Mouse (Mus musculus) brown adipose tissue, adult 24 weeks (tissue): ENCODE results near the gene Astn2. TPM values are rescaled to one million over a fixed set of nuclear protein-coding genes. Genes with fewer than 3 reads are reported as not detected.
"Not testable (repeated sequence)": the region's sequence is repeated elsewhere in the genome, so short reads cannot be mapped to it uniquely, and the experiment has no call there.

Source experiments
- H3K27ac ChIP-seq: fragments of 200-500 bp; replicated peaks from 2 replicates; pipeline ENCODE4 v1.5.1; 2012; ENCODE audit warnings: low read depth, mild to moderate bottlenecking, low read length
- H3K4me1 ChIP-seq: fragments of 200-500 bp; 2 replicates; pipeline ENCODE4 v1.6.1; 2012; ENCODE audit warnings: low read length, mixed read lengths; ENCODE audit not compliant: control insufficient read depth, insufficient read depth, insufficient read length
- H3K4me3 ChIP-seq: fragments of 200-500 bp; 2 replicates; pipeline ENCODE4 v1.5.1; 2012; ENCODE audit warnings: low read depth, mild to moderate bottlenecking, low read length, moderate library complexity; ENCODE audit not compliant: insufficient read depth
- polyA plus RNA-seq: library from polyadenylated mRNA; stranded (reverse); fragments of >200 nt; gene quantifications from 2 replicates; pipeline ENCODE4 v1.2.4, GENCODE M21; 2012; ENCODE audit not compliant: missing spikeins, insufficient read depth, insufficient read length

The Astn2 gene
- polyA plus RNA-seq, 1 experiment: not detected

DNA sequence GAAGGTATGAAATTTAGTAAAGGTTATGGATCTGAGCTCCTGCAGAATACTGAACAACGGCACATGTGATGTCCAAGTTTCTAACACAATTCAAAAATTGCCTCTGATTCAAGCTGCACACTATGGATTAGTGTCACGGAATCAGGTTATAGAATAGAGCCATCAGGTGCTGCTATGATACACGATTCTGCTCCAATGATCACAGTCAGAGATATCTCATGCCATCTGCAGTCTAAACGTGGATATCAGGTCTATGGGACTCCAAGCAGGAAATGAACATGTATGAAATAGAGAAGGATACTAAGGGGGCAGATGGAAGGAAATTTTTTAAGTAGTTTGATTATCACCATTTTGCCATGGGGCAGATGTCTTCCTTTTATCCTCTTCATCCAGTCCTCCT lies 702.6 kb downstream of the Astn2 start:
- Histone ChIP-seq H3K4me1 (no peaks in the 10 kb centered on the region), H3K4me3 (no peak overlapping the region), H3K27ac (no peak overlapping the region)

DNA sequence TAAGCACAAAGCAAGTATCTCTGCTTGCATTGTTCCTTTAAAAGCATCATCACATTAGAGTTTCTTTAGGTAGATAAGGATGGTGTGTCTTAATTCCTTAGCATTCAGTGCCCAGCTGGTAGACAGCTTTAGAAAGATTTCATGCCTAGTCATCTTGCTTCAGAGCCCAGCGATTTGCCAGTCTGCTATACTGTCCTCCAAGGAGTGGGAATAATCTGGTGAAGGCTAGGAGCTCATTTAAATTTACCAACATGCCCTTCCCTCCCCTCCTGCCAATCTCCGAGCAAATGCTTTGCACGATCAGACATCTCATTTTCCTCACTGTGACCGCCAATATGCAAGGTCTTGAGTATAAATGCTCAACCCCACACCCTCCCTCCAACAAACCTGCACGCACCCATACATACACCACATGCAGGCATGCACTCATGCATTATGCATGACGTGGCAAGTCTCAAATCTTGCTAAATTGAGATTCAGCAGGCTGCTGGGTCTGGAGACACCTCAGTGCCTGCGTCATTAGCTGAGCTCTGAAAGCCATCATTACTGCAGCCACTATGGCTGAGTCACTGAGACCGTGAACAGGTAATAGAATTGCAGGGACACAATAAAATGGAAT lies 704.6 kb downstream of the Astn2 start:
- no peaks in the 10 kb centered on the region for H3K4me1 ChIP-seq
- H3K4me3 ChIP-seq: no peak overlapping the region
- no peak overlapping the region for H3K27ac ChIP-seq

GRCm38 (mm10) chr4:65695241-65695640 lies 709.2 kb downstream of the Astn2 start:
- Histone ChIP-seq H3K4me3 (no peak overlapping the region), H3K4me1 (no peaks in the 10 kb centered on the region), H3K27ac (no peak overlapping the region)

DNA sequence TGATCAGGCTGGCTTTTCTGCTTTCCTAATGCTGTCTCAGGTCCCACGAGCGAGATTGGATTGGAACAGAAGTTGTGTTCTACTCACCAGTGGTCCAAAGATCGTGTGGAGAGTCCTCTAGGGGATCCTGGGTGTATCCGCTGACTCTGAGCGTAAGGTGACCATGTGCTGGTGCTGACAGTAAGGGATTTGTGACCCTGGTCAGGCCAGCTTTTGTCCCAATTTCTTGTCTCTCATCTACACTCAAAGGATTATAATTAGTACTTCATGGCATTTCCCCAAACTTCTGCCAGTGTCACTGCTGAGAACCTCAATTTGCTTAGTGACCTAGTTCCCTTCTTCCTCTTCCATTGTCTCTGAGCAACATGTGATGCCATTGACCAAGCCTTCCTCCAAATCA lies 710.4 kb downstream of the Astn2 start:
- Histone ChIP-seq H3K4me1 (no peaks in the 10 kb centered on the region), H3K27ac (no peak overlapping the region), H3K4me3 (no peak overlapping the region)

GRCm38 (mm10) chr4:65687006-65687723 lies 717.2 kb downstream of the Astn2 start:
- no peaks in the 10 kb centered on the region for H3K4me1 ChIP-seq
- no peak overlapping the region for H3K4me3 ChIP-seq
- H3K27ac ChIP-seq: no peak overlapping the region

DNA sequence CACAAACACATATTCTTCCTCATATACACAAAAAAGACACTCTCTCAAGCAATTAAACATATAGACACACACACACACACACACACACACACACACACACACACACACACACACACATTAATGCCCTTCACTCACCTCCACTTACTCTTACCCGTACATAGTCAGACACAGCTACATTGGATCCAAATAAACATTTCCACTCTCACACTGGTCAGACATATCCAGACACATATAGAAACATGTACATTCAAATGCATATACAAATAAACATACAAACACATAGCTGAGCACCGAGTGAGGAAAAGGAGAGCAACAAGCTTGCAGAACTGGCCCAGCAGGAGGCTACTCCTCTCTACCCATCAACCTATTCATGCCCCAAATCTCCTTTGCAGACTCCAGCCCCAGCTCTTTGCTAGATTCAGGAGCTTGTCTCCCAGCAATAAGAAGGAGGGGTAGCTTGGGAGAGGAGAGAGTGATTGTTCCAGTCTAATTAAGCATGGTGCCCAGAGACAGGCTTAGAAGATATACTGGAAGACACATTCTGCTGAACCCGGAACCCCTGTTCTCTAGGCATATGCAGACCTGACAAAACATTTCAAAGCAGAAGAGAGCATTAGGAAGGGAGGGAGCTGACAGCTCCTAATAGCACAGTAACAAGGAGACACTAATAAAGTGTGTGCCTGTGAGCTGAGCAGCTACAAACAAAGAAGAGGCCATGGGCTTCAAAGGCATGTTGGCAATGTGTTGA lies 718.0 kb downstream of the Astn2 start:
- Histone ChIP-seq H3K27ac (no peak overlapping the region), H3K4me1 (no peaks in the 10 kb centered on the region), H3K4me3 (no peak overlapping the region)

- H3K27ac ChIP-seq: no peak overlapping the region
- H3K4me3 ChIP-seq: no peak overlapping the region
- no peaks in the 10 kb centered on the region for H3K4me1 ChIP-seq
Measured at GRCm38 (mm10) chr4:65684401-65684800, 720.0 kb downstream of the Astn2 start.

- not testable (repeated sequence) for H3K27ac ChIP-seq, H3K4me3 ChIP-seq, H3K4me1 ChIP-seq
Measured at GRCm38 (mm10) chr4:65679786-65680185, 724.6 kb downstream of the Astn2 start.

GRCm38 (mm10) chr4:65678929-65679328 lies 725.5 kb downstream of the Astn2 start:
- H3K27ac ChIP-seq: no peak overlapping the region
- no peak overlapping the region for H3K4me3 ChIP-seq
- no peaks in the 10 kb centered on the region for H3K4me1 ChIP-seq

GRCm38 (mm10) chr4:65678495-65678894 lies 725.9 kb downstream of the Astn2 start:
- Histone ChIP-seq H3K4me1 (no peaks in the 10 kb centered on the region), H3K4me3 (no peak overlapping the region), H3K27ac (no peak overlapping the region)

DNA sequence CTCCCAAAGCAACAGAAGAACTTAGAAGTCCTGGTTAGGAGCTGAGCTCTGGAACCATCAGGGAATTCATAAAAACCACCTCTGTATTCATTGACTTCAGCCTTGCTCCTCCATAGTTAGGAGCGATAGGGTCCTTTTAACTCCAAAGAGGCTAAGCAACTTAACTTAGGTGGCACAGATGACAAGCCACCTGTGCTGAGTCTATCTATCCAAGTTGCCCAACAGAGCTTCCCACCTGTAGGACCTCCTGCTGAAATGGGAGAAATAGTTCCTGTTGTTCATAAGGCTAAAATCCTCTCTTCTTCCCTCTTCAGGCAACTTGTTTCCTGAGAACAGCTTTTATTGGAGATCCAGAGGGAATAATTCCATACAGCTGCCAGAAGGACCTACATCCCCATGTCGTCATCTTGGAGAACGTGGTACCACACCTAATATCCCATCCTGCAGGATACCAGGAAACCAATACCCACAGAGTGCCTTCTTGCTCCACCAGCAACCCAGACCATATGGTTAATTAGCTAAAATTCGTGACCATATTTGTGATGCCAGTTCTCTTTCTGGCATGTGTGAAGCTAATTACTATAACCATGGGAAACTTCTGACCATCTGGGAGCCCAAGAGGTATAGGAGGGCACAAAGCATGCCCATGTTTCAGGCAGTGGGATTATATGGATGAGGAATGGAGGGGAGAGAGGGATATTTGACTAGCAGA lies 730.0 kb downstream of the Astn2 start:
- H3K4me3 ChIP-seq: no peak overlapping the region
- H3K27ac ChIP-seq: no peak overlapping the region
- H3K4me1 ChIP-seq: no peaks in the 10 kb centered on the region

DNA sequence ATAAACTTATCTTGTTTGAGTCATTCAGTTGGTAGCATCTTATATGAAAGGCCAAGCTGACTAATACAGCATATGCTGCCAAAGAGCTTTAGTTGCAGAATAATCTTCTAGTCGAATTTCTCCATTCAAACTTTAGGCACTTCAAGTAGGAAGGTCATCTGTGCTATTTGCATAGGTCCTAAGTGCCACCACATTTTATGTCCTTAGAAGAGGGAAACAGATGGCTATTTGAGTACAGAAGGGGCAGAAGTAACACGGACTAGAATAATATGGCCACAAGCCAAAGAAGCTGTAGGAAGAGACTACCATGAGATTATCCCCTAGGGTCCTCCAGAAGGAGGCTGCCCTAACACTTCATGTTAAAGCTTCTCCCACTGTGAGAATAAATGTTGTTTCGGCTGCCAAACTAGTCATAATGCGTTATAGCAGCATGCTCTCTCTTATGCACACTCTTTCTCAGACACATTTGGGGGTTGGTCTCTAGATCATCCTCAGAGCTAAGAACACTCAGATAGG lies 730.9 kb downstream of the Astn2 start:
- Histone ChIP-seq H3K27ac (no peak overlapping the region), H3K4me3 (no peak overlapping the region), H3K4me1 (no peaks in the 10 kb centered on the region)

GRCm38 (mm10) chr4:65672294-65672693 lies 732.1 kb downstream of the Astn2 start:
- no peaks in the 10 kb centered on the region for H3K4me1 ChIP-seq
- no peak overlapping the region for H3K27ac ChIP-seq
- no peak overlapping the region for H3K4me3 ChIP-seq

GRCm38 (mm10) chr4:65671585-65672184 lies 732.7 kb downstream of the Astn2 start:
- H3K27ac ChIP-seq: no peak overlapping the region

More at GRCm38 (mm10) chr4:65671585-65672184, 732.7 kb downstream of the Astn2 start:
- H3K4me3 ChIP-seq: no peak overlapping the region
- H3K4me1 ChIP-seq: no peaks in the 10 kb centered on the region
